Mouse (Mus musculus): ENCODE data around the gene Ces1c. TPM values are rescaled to one million over a fixed set of nuclear protein-coding genes. Genes with fewer than 3 reads are reported as not detected.
A peak's percentile ranks its signal among the peaks of the same experiment; 100 is the strongest.

Ces1c gene
- 1 to 10 TPM in 1 of 4 experiments, under 1 TPM in 2, not detected in 1; 0.24 to 2.0 (median 0.73) TPM for total RNA-seq (2022)

DNA sequence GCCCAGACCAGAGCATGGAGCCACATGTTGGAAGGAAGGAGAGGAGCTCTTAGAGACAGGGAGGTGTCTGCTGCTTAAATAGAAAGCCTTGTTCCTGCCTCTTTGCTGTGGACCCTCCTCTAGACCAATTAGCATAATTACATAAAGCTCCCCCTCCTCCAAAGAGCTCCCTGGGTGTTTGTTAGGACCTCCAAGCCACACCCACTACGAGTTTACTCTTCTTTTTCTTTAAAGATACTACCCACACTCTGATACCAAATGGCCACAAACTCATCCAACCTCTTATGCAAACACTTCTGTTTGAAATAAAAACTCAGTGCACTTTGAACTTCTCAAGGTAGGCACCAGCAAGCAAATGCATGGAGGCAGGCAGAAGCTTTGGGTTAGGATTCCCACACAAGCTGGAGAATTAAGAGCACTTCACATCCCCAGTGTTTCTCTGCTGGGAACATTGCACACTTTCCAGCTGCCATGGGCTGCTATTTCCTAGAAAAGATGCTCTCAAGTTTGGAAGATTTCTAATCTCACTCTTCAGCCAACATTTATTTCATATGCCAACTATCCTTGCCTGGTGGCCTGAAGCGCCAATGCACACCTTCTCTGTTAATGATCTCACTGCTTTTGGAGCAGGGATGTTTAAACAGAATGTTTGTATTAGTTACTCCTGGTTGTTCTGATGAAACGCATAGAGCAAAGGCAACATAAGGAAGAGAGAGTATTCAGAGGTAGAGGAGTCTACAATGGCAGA, at the start of gene Ces1c:
TSS of gene Ces1c (minus strand) at position 51 of the 748 bp plus-strand sequence.
- DNase-seq = no peak

DNA sequence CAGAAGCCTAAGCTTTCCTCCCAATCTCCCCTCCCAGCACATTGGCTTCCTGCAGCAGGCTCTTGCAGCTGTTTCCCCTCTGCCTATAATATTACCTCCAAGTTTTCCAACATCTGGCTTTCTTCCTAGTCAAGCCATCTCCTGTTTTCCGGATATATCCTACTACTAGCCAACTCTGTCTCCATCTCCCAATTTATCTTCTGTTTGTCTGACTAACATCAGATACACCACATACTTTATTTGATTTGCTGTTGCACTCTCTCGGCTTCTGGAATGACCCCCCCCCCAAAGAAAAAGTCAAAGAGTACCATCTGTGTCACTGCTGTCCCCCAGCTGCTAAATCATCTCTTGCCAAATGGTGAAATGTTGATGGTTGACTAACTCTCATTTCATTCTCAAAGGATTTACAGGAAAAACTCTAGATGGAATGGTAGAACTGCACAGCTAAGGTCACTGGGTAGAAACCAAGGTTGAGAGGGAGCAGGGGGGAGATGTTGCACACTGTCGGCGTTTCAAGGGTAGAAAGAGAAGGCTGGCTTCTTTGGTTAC, 49.6 kb upstream of the Ces1c start:
- DNase-seq = no peak

DNA sequence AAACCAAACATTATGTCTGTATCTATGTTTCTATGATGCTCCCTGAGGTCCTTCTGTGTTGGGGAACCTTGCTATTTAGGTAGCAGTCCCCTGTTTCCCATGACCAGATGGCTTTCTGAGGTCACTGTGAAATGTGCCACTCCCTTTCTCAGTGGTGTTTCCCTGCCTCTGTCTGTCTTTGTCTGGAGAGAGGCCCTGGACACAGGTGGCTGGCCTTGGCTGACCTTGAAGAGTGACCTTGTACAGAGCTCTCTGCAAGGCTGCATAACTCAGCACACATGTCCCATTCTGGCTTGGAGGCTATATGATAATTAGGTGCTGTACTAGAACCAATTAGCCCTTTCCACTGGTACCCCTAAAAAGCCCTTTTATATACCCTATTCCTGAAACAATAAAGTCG, 45.5 kb upstream of the Ces1c start:
- no peak for DNase-seq

DNA sequence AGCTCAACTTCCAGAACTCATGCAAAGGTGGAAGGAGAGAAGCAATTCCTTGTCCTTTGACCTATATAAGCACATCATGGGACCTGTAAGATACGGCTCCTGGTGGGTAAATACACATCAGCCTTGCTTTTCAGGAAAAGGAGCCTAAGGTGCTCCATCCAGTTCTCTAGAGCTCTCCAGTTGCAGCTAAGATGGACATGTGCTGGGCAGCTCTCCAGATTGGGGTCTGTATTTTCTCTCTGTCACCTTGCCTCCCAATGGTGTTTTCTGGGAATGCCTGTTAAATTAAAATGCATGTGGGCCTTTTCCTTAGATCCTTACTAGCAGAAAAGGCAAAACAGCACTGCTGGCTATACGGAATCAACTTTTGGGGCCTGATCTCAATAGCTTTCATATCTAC, 43.5 kb upstream of the Ces1c start:
- no peak for DNase-seq

DNA sequence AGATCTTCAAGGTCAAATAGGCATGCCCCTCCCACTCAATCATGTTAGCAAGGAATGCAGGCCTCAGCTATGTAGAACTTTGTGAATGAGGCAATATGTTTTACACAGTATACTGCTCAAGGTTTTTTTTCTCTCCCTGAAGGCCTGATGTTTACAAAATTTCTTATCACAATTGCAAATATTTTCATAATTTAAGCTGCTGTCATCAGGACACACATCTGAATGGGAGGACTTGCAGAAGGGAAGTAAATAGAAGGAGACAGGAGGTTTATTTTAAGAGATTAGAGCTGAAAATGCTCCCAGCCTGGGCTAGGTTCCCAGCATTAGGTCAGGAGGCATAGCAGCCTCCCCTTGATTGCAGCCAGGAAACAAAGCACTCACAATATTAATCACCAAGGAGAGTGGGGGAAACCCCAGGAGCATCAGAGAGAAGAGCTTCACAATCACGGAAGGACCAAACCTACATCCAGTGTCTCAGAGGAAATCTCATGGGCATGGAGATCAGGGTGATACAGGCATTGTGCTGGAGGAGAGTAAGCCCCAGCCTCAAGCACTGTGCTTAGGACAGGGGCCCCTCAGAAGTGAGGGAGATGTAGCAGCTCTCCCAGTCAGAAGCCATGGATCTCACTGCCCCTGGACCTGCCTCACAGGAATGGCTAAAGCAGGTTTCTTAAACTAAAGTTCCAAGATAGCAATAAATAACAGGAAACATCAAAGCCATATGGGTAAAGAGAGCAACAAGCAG, 40.9 kb upstream of the Ces1c start:
- DNase-seq = no peak

DNA sequence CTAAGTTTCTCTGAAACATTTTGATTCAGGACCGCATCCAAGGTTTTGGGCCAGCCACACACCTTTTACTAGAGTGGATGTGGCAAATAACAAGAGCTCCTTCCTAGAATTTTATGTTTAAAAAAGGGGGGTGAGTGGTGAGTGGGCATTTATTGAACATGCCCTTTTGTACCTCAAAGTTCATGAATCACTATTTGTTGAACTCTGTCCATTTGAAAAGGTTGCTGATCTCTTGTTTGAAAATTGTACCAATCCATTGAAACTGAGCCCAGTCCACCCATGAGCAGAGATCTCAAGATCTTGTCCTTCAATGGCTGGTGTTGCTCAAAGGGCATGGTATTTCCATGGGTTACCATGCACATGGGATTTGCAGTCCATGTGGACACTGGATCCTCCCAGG, 32.3 kb upstream of the Ces1c start:
- no peak for DNase-seq

GRCm38 (mm10) chr8:93151401-93151800, 20.3 kb upstream of the Ces1c start:
- DNase-seq = no peak

- no peak for DNase-seq
These were observed 16.2 kb upstream of the Ces1c start for GRCm38 (mm10) chr8:93147331-93147730.

DNA sequence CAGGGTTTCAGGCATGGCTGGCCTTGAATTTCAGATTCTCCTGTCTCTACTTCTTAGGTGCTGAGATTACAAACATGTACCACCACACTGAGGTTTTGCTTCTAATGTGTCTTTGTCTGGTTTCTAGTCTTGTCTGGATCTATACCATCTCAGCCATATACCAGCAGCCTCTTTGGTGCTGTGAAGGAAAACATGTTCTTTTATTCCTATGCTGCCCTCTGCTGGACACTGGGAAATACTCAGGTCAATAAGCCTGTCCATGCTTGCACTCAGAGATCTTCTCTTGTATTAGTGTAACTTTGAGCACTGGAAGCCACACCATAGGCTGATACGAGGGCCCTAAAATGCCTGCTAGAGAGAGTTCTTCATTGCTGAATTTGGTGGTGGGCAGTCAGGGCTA, 9.6 kb upstream of the Ces1c start:
- DNase-seq = peak; percentile 19

GRCm38 (mm10) chr8:93132196-93132595, 1.1 kb upstream of the Ces1c start:
- DNase-seq = no peak

DNA sequence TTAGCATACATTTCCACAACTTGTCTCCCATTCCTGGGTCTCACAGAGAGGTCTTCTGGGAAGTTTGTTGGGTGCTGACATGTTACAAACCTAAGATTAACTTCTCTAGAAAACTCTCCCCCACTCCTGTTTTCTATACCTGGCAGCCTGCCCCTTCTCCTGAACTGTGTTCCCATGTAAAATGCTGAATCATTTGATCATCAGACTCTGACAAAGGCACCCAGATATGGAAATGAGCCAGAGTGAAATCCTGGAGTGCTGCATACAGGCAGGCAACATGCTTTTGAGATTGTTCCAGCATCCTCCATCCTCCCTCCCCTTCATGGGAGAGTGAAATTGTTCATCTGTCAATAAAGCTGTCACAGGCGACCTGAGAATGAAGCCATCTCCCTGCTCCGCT, 4.6 kb downstream of the Ces1c start:
- no peak for DNase-seq

GRCm38 (mm10) chr8:93122005-93122404, 9.1 kb downstream of the Ces1c start:
- DNase-seq = no peak

DNA sequence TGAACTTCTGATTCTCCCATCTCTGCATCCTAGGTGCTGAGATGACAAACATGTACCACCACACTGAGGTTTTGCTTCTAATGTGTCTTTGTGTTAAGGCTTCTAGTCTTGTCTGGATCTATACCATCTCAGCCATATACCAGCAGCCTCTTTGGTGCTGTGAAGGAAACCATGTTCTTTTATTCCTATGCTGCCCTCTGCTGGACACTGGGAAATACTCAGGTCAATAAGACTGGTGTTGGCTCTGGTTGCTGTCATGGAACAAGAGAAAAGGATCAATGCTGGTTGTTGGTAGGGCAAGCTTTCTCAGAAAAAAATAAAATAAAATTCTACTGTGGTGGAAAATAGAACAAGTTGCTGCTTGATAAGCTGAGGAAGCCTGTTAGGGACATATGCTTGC, 35.7 kb downstream of the Ces1c start:
- no peak for DNase-seq

- DNase-seq = no peak
These were observed 39.8 kb downstream of the Ces1c start for GRCm38 (mm10) chr8:93091324-93091723.

DNA sequence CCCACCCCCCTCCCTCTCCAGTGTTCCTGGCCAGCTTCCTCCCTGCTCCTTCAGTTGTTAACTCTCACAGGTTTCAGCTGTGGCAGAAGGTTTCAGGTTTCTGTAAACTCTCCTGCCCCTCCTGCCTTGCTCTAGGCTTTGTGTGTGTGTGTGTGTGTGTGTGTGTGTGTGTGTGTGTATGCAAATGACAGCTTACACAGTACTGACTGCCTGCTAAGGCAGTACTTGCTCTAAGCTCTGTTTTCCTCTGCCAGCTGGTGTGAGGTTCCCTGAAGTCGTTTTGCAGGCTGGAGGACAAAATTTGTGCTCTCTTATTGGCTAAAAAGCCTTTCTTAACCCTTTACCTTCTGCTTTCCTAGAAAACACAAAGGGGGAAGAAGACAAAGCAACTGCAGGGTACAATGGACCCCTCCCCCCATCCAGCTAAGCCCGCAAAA, 42.4 kb downstream of the Ces1c start:
- no peak for DNase-seq

DNA sequence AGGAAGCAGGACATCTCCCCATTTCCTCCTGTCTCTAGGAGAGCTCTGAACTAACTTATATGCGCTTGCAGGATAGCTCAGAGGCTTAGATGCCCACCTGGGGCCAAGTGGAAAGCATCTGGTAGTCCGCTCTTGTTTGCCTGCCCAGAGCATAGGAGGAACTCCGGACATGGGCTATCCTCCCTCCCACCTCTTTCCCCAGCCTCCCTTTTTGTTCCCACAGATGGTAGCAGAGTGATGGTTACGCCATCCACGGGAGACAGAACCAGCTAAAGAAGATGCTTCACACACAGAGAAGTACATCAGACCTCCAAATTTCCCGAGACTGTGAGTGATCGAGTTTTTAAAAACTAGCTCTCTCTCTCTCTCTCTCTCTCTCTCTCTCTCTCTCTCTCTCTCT, 42.9 kb downstream of the Ces1c start:
- DNase-seq = no peak

DNA sequence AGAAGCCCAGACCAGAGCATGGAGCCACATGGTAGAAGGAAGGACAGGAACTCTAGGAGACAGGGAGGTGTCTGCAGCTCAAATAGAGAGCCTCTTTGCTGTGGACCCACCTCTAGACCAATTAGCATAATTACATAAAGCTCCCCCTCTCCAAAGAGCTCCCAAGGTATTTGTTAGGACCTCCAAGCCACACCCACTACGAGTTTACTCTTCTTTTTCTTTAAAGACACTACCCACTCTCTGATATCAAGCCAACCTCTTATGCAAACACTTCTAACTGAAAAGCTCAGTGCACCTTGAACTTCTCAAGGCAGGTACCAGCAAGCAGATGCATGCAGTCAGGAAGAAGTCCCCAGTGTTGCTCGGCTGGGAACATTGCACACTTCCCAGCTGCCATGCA, 51.2 kb downstream of the Ces1c start, which contains the start of gene Ces1b:
TSS of gene Ces1b (minus strand) at position 131 of the 400 bp plus-strand sequence.
- DNase-seq = no peak

DNA sequence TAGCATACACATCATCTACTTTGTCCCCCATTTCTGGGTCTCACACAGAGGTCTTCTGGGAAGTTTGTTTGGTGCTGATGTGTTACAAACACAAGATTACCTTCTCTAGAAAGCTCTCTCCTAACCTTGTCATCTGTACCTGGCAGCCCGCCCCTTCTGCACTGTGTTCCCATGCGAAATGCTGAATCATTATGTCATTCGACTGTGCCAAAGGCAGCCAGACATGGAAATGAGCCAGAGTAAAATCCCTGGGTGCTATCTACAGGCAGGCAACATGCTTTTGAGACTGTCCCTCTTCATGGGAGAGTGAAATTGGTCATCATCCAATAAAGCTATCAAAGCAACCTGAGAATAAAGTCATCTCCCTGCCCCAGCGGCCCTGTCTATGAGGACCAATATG, 55.8 kb downstream of the Ces1c start:
- no peak for DNase-seq

DNA sequence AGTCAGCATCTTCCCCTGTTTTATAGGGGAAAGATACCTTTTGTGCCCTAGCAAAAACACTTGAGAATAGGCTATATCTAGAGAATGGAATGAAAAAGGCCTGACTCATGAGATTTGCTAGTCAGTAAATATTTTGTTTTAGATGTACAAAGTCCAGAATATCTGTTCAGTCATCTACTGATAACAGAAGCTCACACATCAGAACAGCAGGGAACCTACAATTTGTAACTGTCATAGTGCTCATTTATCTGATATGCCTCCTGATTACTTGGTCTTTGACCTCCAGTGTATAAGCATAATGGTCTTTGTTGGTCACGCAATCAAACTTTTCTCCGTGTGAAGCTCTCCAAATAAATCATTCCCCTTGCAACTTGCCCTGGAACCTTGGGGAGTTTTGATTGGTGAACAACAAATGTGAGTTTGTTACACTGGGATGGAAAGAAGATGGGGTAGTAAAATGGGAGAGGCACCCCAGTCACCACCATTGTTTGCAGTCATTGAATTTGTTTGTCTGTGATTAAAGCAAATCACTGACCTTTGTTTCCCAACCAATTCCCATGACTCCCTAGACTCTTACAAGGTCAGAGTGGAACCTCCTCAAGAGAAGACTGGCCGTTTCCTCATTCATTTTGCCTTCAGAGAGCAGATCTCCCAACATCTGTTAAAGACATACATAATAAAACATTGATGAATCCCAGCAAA, 67.5 kb downstream of the Ces1c start:
- DNase-seq = no peak

- DNase-seq = peak; percentile 13
These were observed 71.9 kb downstream of the Ces1c start for GRCm38 (mm10) chr8:93059185-93059584.

GRCm38 (mm10) chr8:93055238-93055637, 75.8 kb downstream of the Ces1c start:
- no peak for DNase-seq

Data from adrenal gland, adult 8-10 months (tissue).